In genomic region chr15:64014106-64014505, GRCm38 (mm10) we compare ENCODE assay signal across 26 mouse cellular contexts. TPM values are rescaled to one million over a fixed set of nuclear protein-coding genes. Genes with fewer than 3 reads are reported as not detected.
DNase-seq lines count a peak whose midpoint lies in the region; ATAC-seq lines count a peak whose summit lies in the region.
"Had no signal": no experiment of that assay in that cellular context is flagged by ENCODE, and none has a peak within 500 bp of the region (broad histone marks: within the 10 kb centered on the region; RNA-seq: fewer than 3 reads in every experiment).

No protein-coding gene starts in this region.

- H3K27ac ChIP-seq in heart, embryonic 16.5 days (ENCODE audit: low read length), result no peak overlapping the region
- H3K27ac ChIP-seq: embryonic facial prominence, embryonic 13.5 days; embryonic facial prominence, embryonic 15.5 days; forebrain, embryonic 12.5 days had no signal

- 0 out of 2 replicates have a peak, but pooled peaks have one; percentile 12 for ATAC-seq in heart, embryonic 16.5 days (replicated peaks; ENCODE audit: extremely low read depth, insufficient read depth, low FRiP score)
- ATAC-seq: activated CD4-positive, CD25-positive, alpha-beta regulatory T cell, adult 4 months; CD4-positive, CD25-positive, alpha-beta regulatory T cell, adult 4 months; forebrain, embryonic 14.5 days; forebrain, embryonic 16.5 days had no signal

- DNase-seq in heart, adult 11 months, result peak; percentile 75
- no peak for DNase-seq in heart, adult 9 months (ENCODE audit: low spot score in 2 of 2)
- no peak for DNase-seq in heart, adult 8-10 months (ENCODE audit: low spot score)
- peak; percentile 6 for DNase-seq in thymus, postnatal 4 days
- no peak for DNase-seq in thymus, postnatal 25 days
- DNase-seq in cerebellum, adult 9-11 months, result no peak
- DNase-seq: adrenal gland, adult 8-10 months; adrenal gland, postnatal 14 days; adrenal gland, postnatal 36 days; B cell, adult 2 months; cerebellum, adult 11-12 months; cerebellum, postnatal 10 days; cerebellum, postnatal 25 days had no signal

- H3K4me1 ChIP-seq in heart, embryonic 16.5 days (ENCODE audit: control insufficient read depth, insufficient read depth, low read length), result peaks cover 5% of the 10 kb centered on the region

- no peaks in the 10 kb centered on the region for H3K36me3 ChIP-seq in heart, embryonic 16.5 days (ENCODE audit: control insufficient read depth, insufficient read depth)
- H3K36me3 ChIP-seq: embryonic facial prominence, embryonic 13.5 days; embryonic facial prominence, embryonic 15.5 days; forebrain, embryonic 10.5 days; forebrain, embryonic 12.5 days had no signal

- no peak overlapping the region for H3K9ac ChIP-seq in heart, embryonic 16.5 days (ENCODE audit: low read length)
- H3K9ac ChIP-seq: embryonic facial prominence, embryonic 13.5 days; embryonic facial prominence, embryonic 15.5 days; forebrain, embryonic 12.5 days had no signal

- H3K27me3 ChIP-seq in heart, embryonic 16.5 days (ENCODE audit: control insufficient read depth, insufficient read depth, low read length), result no peaks in the 10 kb centered on the region
- H3K27me3 ChIP-seq: CH12.LX; embryonic facial prominence, embryonic 13.5 days; embryonic facial prominence, embryonic 15.5 days; forebrain, embryonic 12.5 days; Patski had no signal

- no peak overlapping the region for H3K4me2 ChIP-seq in heart, embryonic 16.5 days (ENCODE audit: low read depth, low read length)
- H3K4me2 ChIP-seq: embryonic facial prominence, embryonic 13.5 days; embryonic facial prominence, embryonic 15.5 days; forebrain, embryonic 12.5 days had no signal

- H3K9me3 ChIP-seq in heart, embryonic 16.5 days (replicated peaks; ENCODE audit: control insufficient read depth, low read length), result no peaks in the 10 kb centered on the region
- H3K9me3 ChIP-seq: embryonic facial prominence, embryonic 13.5 days; embryonic facial prominence, embryonic 15.5 days; forebrain, embryonic 10.5 days; forebrain, embryonic 12.5 days; G1E had no signal

- H3K4me3 ChIP-seq in heart, embryonic 16.5 days (ENCODE audit: low read length), result no peak overlapping the region
- H3K4me3 ChIP-seq: embryonic facial prominence, embryonic 13.5 days; embryonic facial prominence, embryonic 15.5 days; erythroblast, embryonic 14.5 days; forebrain, embryonic 10.5 days; forebrain, embryonic 12.5 days had no signal

- 69% methylated on average over 6 of the region's 6 CpGs for WGBS in heart, embryonic 16.5 days

RNA-seq across cellular contexts. Expression of gene Fam49b, which starts 46.2 kb away (rescaled TPM):
- 46.2 and 60.0 TPM in 2 replicates for polyA plus RNA-seq in heart, embryonic 16.5 days (2015; fragmentation: Nextera tagmentation; extraction: Ambion mirVana)
- total RNA-seq in heart, adult 8-10 months (2022), result 10 to 100 TPM; 18.1 to 26.6 (median 22.1) TPM

Comparison
In these comparisons a context has a peak if more than half of its experiments do, and no peak if none do; other contexts are left out.
1. DNase-seq: peak in heart, adult 11 months (single experiment) and thymus, postnatal 4 days (single experiment); none in heart, adult 9 months (0 of 2), heart, adult 8-10 months (single experiment), thymus, postnatal 25 days (single experiment) and cerebellum, adult 9-11 months (single experiment).